Mouse (Mus musculus) bone marrow, adult 2 months (tissue): ENCODE measurements around the gene Trappc11. TPM values are rescaled to one million over a fixed set of nuclear protein-coding genes. Genes with fewer than 3 reads are reported as not detected.
"Not testable (repeated sequence)": the region's sequence is repeated elsewhere in the genome, so short reads cannot be mapped to it uniquely, and the experiment has no call there.

Experiments used
- H3K27ac ChIP-seq: fragments of 200-500 bp; 2 replicates; pipeline ENCODE4 v1.5.1; 2012; ENCODE audit warnings: low read depth, mild to moderate bottlenecking, control low read depth, inconsistent platforms, low read length; ENCODE audit not compliant: control insufficient read depth, poor library complexity, insufficient read depth
- H3K4me1 ChIP-seq: fragments of 200-500 bp; 2 replicates; pipeline ENCODE4 v1.6.1; 2011; ENCODE audit warnings: low read length; ENCODE audit not compliant: control insufficient read depth, insufficient read depth
- H3K4me3 ChIP-seq: fragments of 200-500 bp; replicated peaks from 2 replicates; pipeline ENCODE3; 2011; ENCODE audit warnings: mild to moderate bottlenecking, low read depth, low read length, control low read depth; ENCODE audit not compliant: control insufficient read depth
- CTCF ChIP-seq: fragments of 200-500 bp; IDR thresholded peaks from 2 replicates; pipeline ENCODE4 v1.5.1; 2011; ENCODE audit warnings: low read length, control low read depth; ENCODE audit not compliant: control insufficient read depth, insufficient read depth
- POLR2A ChIP-seq: fragments of 200-500 bp; IDR thresholded peaks from 2 replicates; pipeline ENCODE4 v1.6.1; 2011; ENCODE audit warnings: low read depth, mild to moderate bottlenecking, control low read depth, low read length, borderline replicate concordance; ENCODE audit not compliant: control insufficient read depth
- WGBS: fragments of 180-500 bp; shearing (Covaris S2); methylation state at CpG from one replicate; pipeline ENCODE4 v1.1.7; 2018; 5-methylcytosine and 5-hydroxymethylcytosine counted together
- polyA plus RNA-seq: library from polyadenylated mRNA; stranded (reverse); fragments of >200 nt; gene quantifications from 2 replicates; pipeline ENCODE4 v1.2.4, GENCODE M21; 2011; ENCODE audit warnings: low replicate concordance; ENCODE audit not compliant: missing spikeins, insufficient read depth, insufficient read length

Trappc11 gene
- polyA plus RNA-seq, 1 experiment = 10.5 TPM

DNA sequence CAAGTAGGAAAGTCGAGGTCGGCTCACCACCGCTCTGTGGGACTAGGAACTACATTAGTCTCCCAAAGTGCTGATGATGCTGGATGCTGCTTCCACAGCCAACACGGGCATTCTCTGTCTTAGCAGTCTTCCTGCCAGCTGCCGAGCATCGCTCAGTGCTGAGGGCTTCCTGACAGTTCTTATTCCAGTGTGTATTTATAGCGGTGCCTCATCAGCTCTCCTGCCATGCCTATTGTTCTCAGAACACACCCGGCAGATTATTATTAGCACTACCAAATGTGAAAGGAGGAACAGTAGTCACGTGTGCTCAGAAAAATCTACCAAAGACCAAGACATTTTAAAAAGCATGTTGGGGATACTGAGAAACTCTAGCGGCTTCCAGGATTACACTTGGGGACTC is 71.6 kb downstream of the Trappc11 start:
- WGBS = 61% methylated on average over 10 of the region's 10 CpGs
- TF ChIP-seq POLR2A = no peak
- no peak for TF ChIP-seq CTCF
- no peak overlapping the region for H3K4me3 ChIP-seq
- H3K27ac ChIP-seq = no peak overlapping the region
- no peaks in the 10 kb centered on the region for H3K4me1 ChIP-seq

- no peak overlapping the region for H3K4me3 ChIP-seq
- WGBS = 83% methylated on average over 6 of the region's 6 CpGs
- H3K27ac ChIP-seq = no peak overlapping the region
- H3K4me1 ChIP-seq = no peaks in the 10 kb centered on the region
- TF ChIP-seq CTCF = no peak
- TF ChIP-seq POLR2A = no peak
These were observed 74.0 kb downstream of the Trappc11 start for GRCm38 (mm10) chr8:47459216-47459749.

GRCm38 (mm10) chr8:47458591-47458990 is 74.7 kb downstream of the Trappc11 start:
- no peak overlapping the region for H3K27ac ChIP-seq
- TF ChIP-seq CTCF = no peak
- no peak for TF ChIP-seq POLR2A
- no peaks in the 10 kb centered on the region for H3K4me1 ChIP-seq
- WGBS = 83% methylated on average over 10 of the region's 10 CpGs
- no peak overlapping the region for H3K4me3 ChIP-seq

DNA sequence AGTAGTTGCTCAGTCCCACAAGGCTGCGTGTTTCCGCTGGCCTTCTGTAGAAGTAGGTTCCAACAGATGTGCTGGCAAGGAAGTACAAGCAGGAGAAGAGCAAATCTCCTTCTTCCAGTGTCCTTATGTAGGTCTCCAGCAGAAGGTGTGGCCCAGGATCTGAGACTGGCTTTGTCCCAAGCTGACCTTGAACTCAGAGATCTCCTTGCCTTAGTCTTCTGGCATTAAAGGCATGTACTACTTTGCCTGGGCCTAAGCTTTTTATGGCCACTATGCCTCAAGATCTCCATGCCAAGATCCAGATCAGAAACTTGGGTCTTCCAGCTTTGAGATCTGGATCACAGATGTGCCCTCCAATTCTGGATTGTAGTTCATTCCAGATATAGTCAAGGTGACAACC is 84.1 kb downstream of the Trappc11 start:
- not testable (repeated sequence) for H3K4me3 ChIP-seq, H3K4me1 ChIP-seq, H3K27ac ChIP-seq
- 88% methylated on average over 2 of the region's 2 CpGs for WGBS

- no peak within 1 kb of the TSS for H3K27ac ChIP-seq
- H3K4me3 ChIP-seq = no peak within 1 kb of the TSS
- TF ChIP-seq CTCF (no peak), POLR2A (no peak)
- no peaks in the 10 kb centered on the region for H3K4me1 ChIP-seq
- 86% methylated on average over 19 of the region's 19 CpGs for WGBS
These were observed 86.8 kb downstream of the Trappc11 start, which contains the start of gene Stox2 for GRCm38 (mm10) chr8:47446312-47447046. Gene Stox2, minus strand, starts transcription at chr8:47446362.

Other genes with a start within 250 kb of the Trappc11 start
- gene Stox2, start 87.1 kb downstream of the Trappc11 start, polyA plus RNA-seq = 3.2 and 4.1 TPM in 2 replicates
- gene Rwdd4a, start 194 bp upstream of the Trappc11 start, polyA plus RNA-seq = 6.1 and 9.5 TPM in 2 replicates
- 31.1 and 31.8 TPM in 2 replicates for gene Ing2, start 142.1 kb upstream of the Trappc11 start, polyA plus RNA-seq
- 4.0 and 4.8 TPM in 2 replicates for gene Cdkn2aip, start 180.5 kb upstream of the Trappc11 start, polyA plus RNA-seq